Mouse (Mus musculus) fibroblast of lung, adult 2 months (primary cell): Measurements from ENCODE around the gene 4930469K13Rik.
A peak's percentile ranks its signal among the peaks of the same experiment; 100 is the strongest.

Experiments used
- DNase-seq: peaks from one replicate; pipeline ENCODE4 v3.0.0-alpha.2; 2011; ENCODE audit warnings: low read depth

Gene 4930469K13Rik

GRCm38 (mm10) chr11:34078581-34078980 lies 19.8 kb downstream of the 4930469K13Rik start:
- no peak for DNase-seq

- DNase-seq = no peak
Observed at GRCm38 (mm10) chr11:34077870-34078269, 20.5 kb downstream of the 4930469K13Rik start.

GRCm38 (mm10) chr11:34073776-34074175 lies 24.6 kb downstream of the 4930469K13Rik start:
- DNase-seq = peak; percentile 6

GRCm38 (mm10) chr11:34072309-34072708 lies 26.0 kb downstream of the 4930469K13Rik start:
- no peak for DNase-seq

- DNase-seq = no peak
Observed at GRCm38 (mm10) chr11:34070596-34070995, 27.8 kb downstream of the 4930469K13Rik start.

- no peak for DNase-seq
Observed at GRCm38 (mm10) chr11:34063702-34064485, 34.5 kb downstream of the 4930469K13Rik start.

GRCm38 (mm10) chr11:34063257-34063656 lies 35.1 kb downstream of the 4930469K13Rik start:
- no peak for DNase-seq

GRCm38 (mm10) chr11:34061740-34062139 lies 36.6 kb downstream of the 4930469K13Rik start:
- DNase-seq = no peak

GRCm38 (mm10) chr11:34058960-34059359 lies 39.4 kb downstream of the 4930469K13Rik start:
- DNase-seq = no peak

- no peak for DNase-seq
Observed at GRCm38 (mm10) chr11:34058332-34058731, 40.0 kb downstream of the 4930469K13Rik start.

GRCm38 (mm10) chr11:34056715-34057114 lies 41.6 kb downstream of the 4930469K13Rik start:
- no peak for DNase-seq

- no peak for DNase-seq
Observed at GRCm38 (mm10) chr11:34054031-34054727, 44.2 kb downstream of the 4930469K13Rik start.

- no peak for DNase-seq
Observed at GRCm38 (mm10) chr11:34053031-34053818, 45.1 kb downstream of the 4930469K13Rik start.

- no peak for DNase-seq
Observed at GRCm38 (mm10) chr11:34050643-34051042, 47.7 kb downstream of the 4930469K13Rik start.

- DNase-seq = no peak
Observed at GRCm38 (mm10) chr11:34050063-34050462, 48.3 kb downstream of the 4930469K13Rik start.

- DNase-seq = no peak
Observed at GRCm38 (mm10) chr11:34049125-34049379, 49.3 kb downstream of the 4930469K13Rik start.

GRCm38 (mm10) chr11:34048375-34049124 lies 49.8 kb downstream of the 4930469K13Rik start:
- no peak for DNase-seq

GRCm38 (mm10) chr11:34047542-34047937 lies 50.8 kb downstream of the 4930469K13Rik start:
- DNase-seq = no peak

GRCm38 (mm10) chr11:34046767-34047541 lies 51.4 kb downstream of the 4930469K13Rik start, which contains the start of gene Lcp2:
TSS of gene Lcp2 (plus strand) at chr11:34046920.
- no peak for DNase-seq

- DNase-seq = no peak
Observed at GRCm38 (mm10) chr11:34042808-34043207, 55.5 kb downstream of the 4930469K13Rik start.

GRCm38 (mm10) chr11:34040061-34040460 lies 58.3 kb downstream of the 4930469K13Rik start:
- DNase-seq = no peak
